Mouse (Mus musculus): Measurements from ENCODE around the gene Lrrfip2. TPM values are rescaled to one million over a fixed set of nuclear protein-coding genes. Genes with fewer than 3 reads are reported as not detected.

Lrrfip2 gene
- polyA plus RNA-seq, 1 experiment from 2014 or later: 52.8 TPM

DNA sequence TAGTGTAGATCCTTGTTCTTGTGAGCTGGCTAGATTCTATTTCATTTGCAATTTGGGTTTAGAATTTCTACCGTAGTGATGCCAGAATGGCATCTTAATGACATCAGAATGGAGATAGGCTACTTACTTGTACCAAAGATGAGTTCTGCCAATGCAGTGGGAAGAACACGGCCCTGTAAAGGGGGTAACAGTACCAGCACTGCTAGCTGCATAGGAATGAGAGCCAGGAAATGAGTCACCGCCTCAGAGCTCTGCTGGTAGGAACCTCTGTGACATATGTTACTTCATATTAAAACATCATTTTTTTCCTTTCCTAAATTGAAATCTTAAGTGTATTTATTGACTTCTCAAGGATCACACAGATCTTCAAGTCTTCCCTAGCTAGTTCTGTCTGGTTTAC lies 64.8 kb downstream of the Lrrfip2 start:
- no peaks in the 10 kb centered on the region for H3K27me3 ChIP-seq
- WGBS: 85% methylated on average over 3 of the region's 3 CpGs

DNA sequence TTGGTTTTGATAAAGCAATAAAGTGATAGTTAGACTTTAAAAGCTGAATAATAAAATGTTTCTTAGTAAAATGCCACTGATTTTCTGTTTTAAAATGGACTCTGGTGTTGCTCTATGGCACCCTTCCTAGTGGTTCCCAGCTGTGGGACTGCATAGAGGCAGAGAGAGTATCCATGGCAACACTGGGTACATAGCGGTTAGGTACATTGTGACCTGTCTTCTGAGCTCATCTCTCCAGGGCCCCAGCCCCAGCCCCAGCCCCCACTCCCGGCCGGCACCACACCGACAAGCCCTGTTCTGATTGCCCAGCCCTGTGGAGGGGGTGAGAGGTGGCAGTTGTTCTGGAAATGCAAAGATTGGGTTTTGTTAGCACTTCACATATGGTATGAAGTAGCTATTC lies 67.5 kb downstream of the Lrrfip2 start:
- no peak overlapping the region for H3K4me3 ChIP-seq (replicated peaks)
- no peak overlapping the region for H3K4me2 ChIP-seq
- peaks cover 9% of the 10 kb centered on the region for H3K4me1 ChIP-seq
- no peaks in the 10 kb centered on the region for H3K36me3 ChIP-seq (replicated peaks)
- 32% methylated on average over 4 of the region's 4 CpGs for WGBS
- H3K9ac ChIP-seq: no peak overlapping the region
- ATAC-seq (ENCODE audit: low FRiP score): peak; percentile 88
- no peaks in the 10 kb centered on the region for H3K27me3 ChIP-seq
- no peaks in the 10 kb centered on the region for H3K9me3 ChIP-seq
- no peak overlapping the region for H3K27ac ChIP-seq

More for the DNA sequence above, 64.8 kb downstream of the Lrrfip2 start:
- Histone ChIP-seq H3K4me3 (replicated peaks) (no peak overlapping the region), H3K36me3 (replicated peaks) (no peaks in the 10 kb centered on the region), H3K4me2 (no peak overlapping the region), H3K9ac (no peak overlapping the region), H3K27ac (no peak overlapping the region), H3K4me1 (peaks cover 9% of the 10 kb centered on the region), H3K9me3 (no peaks in the 10 kb centered on the region)
- no peak for ATAC-seq (ENCODE audit: low FRiP score)

DNA sequence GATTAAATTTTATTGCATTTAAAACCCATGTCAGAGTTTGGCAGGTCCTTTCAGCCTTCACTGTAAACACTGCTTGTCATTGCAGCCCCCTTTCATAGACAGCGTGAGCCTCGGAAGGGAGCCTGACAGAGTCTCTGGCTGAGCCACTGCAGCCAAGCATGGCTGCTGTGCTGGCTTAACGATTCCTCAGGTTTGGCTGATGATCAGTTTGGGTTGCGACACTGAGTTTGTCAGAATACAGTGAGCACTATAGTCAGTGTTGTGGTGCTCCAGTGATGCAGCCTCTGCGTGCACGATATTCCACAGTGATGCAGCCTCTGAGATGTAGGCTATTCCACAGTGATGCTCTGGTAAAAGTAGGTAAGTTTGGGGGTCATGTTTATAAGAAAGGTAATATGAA lies 69.5 kb downstream of the Lrrfip2 start:
- Histone ChIP-seq H3K27ac (no peak overlapping the region), H3K9me3 (no peaks in the 10 kb centered on the region), H3K9ac (no peak overlapping the region), H3K4me1 (peaks cover 9% of the 10 kb centered on the region), H3K4me2 (no peak overlapping the region), H3K27me3 (no peaks in the 10 kb centered on the region), H3K4me3 (replicated peaks) (no peak overlapping the region), H3K36me3 (replicated peaks) (peaks cover 5% of the 10 kb centered on the region; the same call in 1 of the 2 replicates)
- no peak for ATAC-seq (ENCODE audit: low FRiP score)
- WGBS: 70% methylated on average over 6 of the region's 6 CpGs

DNA sequence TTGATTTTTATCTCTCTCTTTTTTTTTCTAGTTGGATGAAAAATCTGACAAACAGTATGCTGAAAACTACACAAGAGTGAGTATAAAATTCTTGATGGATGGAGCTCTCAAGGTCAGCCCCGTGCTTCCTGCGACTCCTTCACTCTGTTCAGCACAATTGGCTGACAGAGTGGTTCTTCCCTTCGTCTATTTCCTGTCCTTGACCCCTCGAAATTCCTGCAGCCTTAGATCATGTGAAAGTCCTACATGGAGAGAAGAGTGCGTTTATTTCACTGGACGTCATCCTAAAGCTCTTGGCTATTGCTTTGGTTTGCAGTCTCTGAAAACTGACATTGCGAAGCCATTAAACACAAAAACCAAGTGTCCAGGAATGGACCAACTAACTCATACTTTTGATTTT lies 71.3 kb downstream of the Lrrfip2 start:
- no peak for ATAC-seq (ENCODE audit: low FRiP score)
- Histone ChIP-seq H3K27me3 (no peaks in the 10 kb centered on the region), H3K4me2 (no peak overlapping the region), H3K9me3 (no peaks in the 10 kb centered on the region), H3K4me3 (replicated peaks) (no peak overlapping the region), H3K4me1 (peaks cover 9% of the 10 kb centered on the region), H3K27ac (no peak overlapping the region), H3K36me3 (replicated peaks) (peaks cover 5% of the 10 kb centered on the region; the same call in 1 of the 2 replicates), H3K9ac (no peak overlapping the region)
- WGBS: 93% methylated on average over 7 of the region's 7 CpGs

DNA sequence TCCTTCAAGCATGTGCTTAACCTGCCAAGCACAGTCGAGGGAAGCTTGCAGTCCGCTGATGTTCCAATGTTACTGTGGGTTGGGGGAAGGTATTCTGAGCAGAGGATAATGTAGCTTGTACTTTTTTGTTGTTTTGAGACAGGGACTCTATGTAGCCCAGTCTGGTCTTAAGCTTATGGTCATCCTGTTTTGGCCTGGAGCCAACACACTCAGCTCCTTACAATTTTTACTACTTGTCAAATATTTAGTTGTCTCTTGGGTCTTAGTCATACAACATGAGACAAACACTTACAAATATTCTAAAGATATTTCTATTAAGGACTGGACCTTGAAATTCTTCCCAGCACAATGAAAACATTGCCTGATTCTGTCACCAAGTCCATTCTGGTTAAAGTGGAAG lies 75.8 kb downstream of the Lrrfip2 start:
- WGBS: 93% methylated on average over 2 of the region's 2 CpGs
- H3K27me3 ChIP-seq: no peaks in the 10 kb centered on the region
- no peak overlapping the region for H3K4me2 ChIP-seq
- peaks cover 5% of the 10 kb centered on the region; the same call in 1 of the 2 replicates for H3K36me3 ChIP-seq (replicated peaks)
- H3K4me3 ChIP-seq (replicated peaks): no peak overlapping the region
- H3K4me1 ChIP-seq: no peaks in the 10 kb centered on the region
- H3K9me3 ChIP-seq: no peaks in the 10 kb centered on the region
- H3K9ac ChIP-seq: no peak overlapping the region
- no peak overlapping the region for H3K27ac ChIP-seq
- ATAC-seq (ENCODE audit: low FRiP score): no peak

DNA sequence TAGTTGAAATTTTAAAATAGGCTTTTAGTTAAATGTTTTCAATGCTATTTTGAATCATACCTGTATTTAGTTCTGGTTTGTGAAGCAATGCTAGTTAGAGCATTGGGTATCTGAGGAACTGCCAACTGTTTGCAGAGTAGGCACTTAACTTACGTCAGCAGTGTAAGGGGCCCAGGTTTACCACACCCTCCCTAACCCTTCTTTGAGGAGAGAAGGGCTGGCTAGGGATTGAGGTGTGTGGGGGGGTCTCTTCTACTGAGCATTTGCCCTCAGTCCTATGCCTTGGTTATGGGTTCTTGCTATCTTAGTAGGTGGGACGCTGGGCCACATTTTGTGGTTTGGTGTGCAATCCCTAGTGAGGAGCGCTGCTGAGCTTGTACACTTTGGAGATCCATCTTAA lies 79.7 kb downstream of the Lrrfip2 start:
- H3K4me1 ChIP-seq: no peaks in the 10 kb centered on the region
- no peak overlapping the region for H3K27ac ChIP-seq
- no peak overlapping the region for H3K9ac ChIP-seq
- no peaks in the 10 kb centered on the region for H3K9me3 ChIP-seq
- 97% methylated on average over 3 of the region's 3 CpGs for WGBS
- H3K4me2 ChIP-seq: no peak overlapping the region
- H3K27me3 ChIP-seq: no peaks in the 10 kb centered on the region
- no peak for ATAC-seq (ENCODE audit: low FRiP score)
- H3K36me3 ChIP-seq (replicated peaks): no peaks in the 10 kb centered on the region; the same call in 1 of the 2 replicates
- no peak overlapping the region for H3K4me3 ChIP-seq (replicated peaks)

DNA sequence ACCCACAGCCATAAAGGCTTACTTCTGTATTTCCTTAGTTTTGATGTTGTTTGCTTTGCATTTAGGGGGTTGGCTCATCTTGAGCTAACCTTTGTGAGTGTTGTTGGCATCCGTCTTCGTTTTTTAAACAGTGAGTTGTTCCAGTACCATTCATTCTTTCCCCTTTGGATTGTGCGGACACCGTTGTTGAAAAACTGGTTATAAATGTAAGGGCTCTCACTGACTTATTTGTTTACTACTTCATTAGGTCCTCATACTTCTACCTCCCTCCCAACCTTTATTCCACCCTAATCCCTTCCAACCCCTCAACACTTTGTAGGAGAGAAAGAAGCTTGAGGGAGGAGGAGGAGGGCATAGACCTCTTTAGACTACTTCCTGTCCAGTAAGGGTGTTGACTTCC lies 80.3 kb downstream of the Lrrfip2 start:
- no peak overlapping the region for H3K9ac ChIP-seq
- H3K27me3 ChIP-seq: no peaks in the 10 kb centered on the region
- no peaks in the 10 kb centered on the region for H3K9me3 ChIP-seq
- H3K27ac ChIP-seq: no peak overlapping the region
- no peak overlapping the region for H3K4me3 ChIP-seq (replicated peaks)
- no peaks in the 10 kb centered on the region for H3K4me1 ChIP-seq
- H3K4me2 ChIP-seq: no peak overlapping the region
- H3K36me3 ChIP-seq (replicated peaks): no peaks in the 10 kb centered on the region; the same call in 1 of the 2 replicates
- WGBS: 97% methylated on average over 4 of the region's 4 CpGs
- no peak for ATAC-seq (ENCODE audit: low FRiP score)

DNA sequence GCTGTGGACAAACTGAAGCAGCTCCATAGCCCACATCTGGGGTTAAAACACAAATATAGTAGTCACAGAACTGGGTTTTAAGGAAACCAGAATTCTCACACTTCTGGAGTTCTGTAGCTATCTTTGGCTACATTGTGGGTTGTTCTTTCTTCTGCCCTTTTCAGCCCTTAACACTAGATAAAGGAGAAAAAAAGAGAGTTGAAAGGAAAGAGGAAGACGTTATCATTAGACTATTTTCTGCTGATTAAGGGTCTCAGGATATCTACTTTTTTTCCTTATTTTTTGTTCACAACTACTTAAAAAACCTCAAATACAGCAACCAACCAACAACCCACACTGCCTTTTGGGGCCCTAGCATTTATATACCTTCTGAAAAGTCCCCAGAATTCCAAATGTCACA lies 80.9 kb downstream of the Lrrfip2 start:
- Histone ChIP-seq H3K4me2 (no peak overlapping the region), H3K27me3 (no peaks in the 10 kb centered on the region), H3K9ac (no peak overlapping the region), H3K4me3 (replicated peaks) (no peak overlapping the region), H3K27ac (no peak overlapping the region), H3K36me3 (replicated peaks) (no peaks in the 10 kb centered on the region; the same call in 1 of the 2 replicates), H3K4me1 (no peaks in the 10 kb centered on the region), H3K9me3 (no peaks in the 10 kb centered on the region)
- WGBS: 92% methylated on average over 1 of the region's 1 CpGs
- no peak for ATAC-seq (ENCODE audit: low FRiP score)

DNA sequence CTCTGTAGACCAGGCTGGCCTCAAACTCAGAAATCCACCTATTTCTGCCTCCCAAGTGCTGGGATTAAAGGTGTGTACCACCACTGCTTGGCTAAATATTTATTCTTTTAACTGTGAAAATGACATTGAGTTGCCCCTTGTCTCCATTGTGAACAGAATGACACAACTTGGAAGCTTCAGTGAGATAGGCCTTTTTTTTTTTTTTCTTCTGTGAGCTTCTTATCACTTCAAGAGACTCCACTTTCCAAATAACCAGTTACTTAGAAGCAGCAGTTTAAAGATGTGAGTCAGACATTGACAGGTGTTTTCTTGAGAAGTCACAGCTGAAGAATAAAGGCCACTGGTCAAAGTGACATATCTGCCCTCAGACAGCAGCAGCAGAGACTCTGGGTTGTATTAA lies 82.8 kb downstream of the Lrrfip2 start:
- Histone ChIP-seq H3K4me2 (no peak overlapping the region), H3K27me3 (no peaks in the 10 kb centered on the region), H3K27ac (no peak overlapping the region), H3K9ac (no peak overlapping the region), H3K36me3 (replicated peaks) (no peaks in the 10 kb centered on the region; the same call in 1 of the 2 replicates), H3K9me3 (no peaks in the 10 kb centered on the region), H3K4me1 (no peaks in the 10 kb centered on the region), H3K4me3 (replicated peaks) (no peak overlapping the region)
- ATAC-seq (ENCODE audit: low FRiP score): no peak

DNA sequence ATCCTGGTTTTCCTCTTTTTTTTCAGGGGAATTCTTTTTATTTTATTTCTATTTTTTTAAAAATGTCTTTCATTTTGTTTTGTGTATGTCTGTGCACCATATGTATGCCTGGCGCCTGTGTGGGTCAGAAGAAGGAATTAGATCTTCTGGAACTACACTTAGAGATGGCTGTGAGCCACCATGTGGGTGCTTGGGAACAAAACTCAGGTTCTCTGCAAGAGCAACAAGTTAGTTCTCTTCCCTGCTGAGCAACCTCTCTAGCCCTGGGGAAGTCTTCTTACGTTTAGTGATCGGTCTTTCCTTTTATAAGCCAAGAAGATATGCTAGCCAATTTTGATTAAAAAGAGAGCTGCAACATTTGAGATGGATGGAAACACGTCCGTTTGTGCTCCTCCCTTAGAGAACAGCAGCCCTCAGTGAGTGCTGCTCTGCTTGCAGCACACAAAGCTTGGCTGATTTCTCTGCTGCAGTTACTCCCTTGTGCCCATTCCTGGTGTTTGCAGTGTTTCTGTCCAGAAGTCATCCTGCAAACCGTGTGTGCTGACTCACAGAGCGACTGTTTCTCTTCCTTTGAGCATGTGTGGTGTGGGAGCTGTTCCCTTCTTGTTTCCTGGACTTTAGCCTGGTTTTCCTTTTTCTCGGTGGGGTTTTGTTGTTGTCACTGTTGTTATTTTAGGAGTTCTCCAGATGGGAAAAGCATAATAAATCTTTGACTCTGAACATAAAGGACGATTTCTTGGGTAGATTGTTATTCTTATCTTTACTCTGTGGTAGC lies 87.4 kb downstream of the Lrrfip2 start:
- H3K9me3 ChIP-seq: no peaks in the 10 kb centered on the region
- no peaks in the 10 kb centered on the region; the same call in none of the 2 replicates for H3K36me3 ChIP-seq (replicated peaks)
- no peak overlapping the region for H3K4me3 ChIP-seq (replicated peaks)
- H3K4me2 ChIP-seq: no peak overlapping the region
- no peaks in the 10 kb centered on the region for H3K4me1 ChIP-seq
- WGBS: 86% methylated on average over 9 of the region's 9 CpGs
- no peak for ATAC-seq (ENCODE audit: low FRiP score)
- no peak overlapping the region for H3K27ac ChIP-seq
- no peak overlapping the region for H3K9ac ChIP-seq
- H3K27me3 ChIP-seq: no peaks in the 10 kb centered on the region

DNA sequence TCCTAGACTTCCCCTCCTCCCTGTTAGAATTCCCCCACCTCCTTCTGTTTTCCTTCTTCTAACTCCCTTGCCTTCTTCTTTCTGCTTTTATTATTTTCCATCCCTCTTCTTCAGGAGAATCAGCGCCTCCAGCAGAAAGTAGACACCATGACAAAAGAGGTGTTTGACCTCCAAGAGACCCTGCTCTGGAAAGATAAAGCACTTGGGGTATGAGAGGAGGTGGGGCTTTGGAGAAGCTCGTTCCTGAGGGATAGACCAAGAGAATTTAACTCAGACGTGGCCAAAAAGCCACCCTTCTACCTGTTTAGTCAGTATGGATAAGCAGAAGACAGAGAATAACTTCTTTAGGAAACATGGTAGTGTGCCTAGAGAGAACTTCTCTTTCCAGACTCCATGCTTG lies 90.3 kb downstream of the Lrrfip2 start:
- no peak for ATAC-seq (ENCODE audit: low FRiP score)
- Histone ChIP-seq H3K4me3 (replicated peaks) (no peak overlapping the region), H3K4me2 (no peak overlapping the region), H3K9me3 (no peaks in the 10 kb centered on the region), H3K4me1 (no peaks in the 10 kb centered on the region), H3K27me3 (no peaks in the 10 kb centered on the region), H3K9ac (no peak overlapping the region), H3K27ac (no peak overlapping the region), H3K36me3 (replicated peaks) (no peaks in the 10 kb centered on the region; the same call in none of the 2 replicates)
- 59% methylated on average over 3 of the region's 3 CpGs for WGBS

DNA sequence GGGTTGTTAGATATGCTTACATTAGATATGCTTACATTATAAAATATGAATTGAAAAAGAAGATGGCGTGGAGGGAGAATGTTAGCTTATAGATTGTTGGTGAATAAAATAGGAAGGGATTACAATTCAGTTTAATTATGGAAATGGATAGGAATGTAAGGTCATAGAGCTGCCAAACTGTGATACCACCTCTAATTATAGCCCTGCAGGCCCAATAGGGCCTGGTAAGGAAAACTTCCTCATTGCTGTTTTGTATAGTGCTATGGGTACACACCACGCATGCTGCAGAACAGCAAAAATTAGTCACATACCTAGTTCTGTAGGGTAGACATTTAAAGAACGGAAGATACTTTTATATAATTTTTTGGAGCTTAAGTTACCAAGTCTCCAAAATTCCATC lies 90.8 kb downstream of the Lrrfip2 start:
- Histone ChIP-seq H3K9me3 (no peaks in the 10 kb centered on the region), H3K4me3 (replicated peaks) (no peak overlapping the region), H3K9ac (no peak overlapping the region), H3K4me1 (no peaks in the 10 kb centered on the region), H3K4me2 (no peak overlapping the region), H3K27me3 (no peaks in the 10 kb centered on the region), H3K27ac (no peak overlapping the region), H3K36me3 (replicated peaks) (no peaks in the 10 kb centered on the region; the same call in none of the 2 replicates)
- no peak for ATAC-seq (ENCODE audit: low FRiP score)
- WGBS: 95% methylated on average over 3 of the region's 3 CpGs

DNA sequence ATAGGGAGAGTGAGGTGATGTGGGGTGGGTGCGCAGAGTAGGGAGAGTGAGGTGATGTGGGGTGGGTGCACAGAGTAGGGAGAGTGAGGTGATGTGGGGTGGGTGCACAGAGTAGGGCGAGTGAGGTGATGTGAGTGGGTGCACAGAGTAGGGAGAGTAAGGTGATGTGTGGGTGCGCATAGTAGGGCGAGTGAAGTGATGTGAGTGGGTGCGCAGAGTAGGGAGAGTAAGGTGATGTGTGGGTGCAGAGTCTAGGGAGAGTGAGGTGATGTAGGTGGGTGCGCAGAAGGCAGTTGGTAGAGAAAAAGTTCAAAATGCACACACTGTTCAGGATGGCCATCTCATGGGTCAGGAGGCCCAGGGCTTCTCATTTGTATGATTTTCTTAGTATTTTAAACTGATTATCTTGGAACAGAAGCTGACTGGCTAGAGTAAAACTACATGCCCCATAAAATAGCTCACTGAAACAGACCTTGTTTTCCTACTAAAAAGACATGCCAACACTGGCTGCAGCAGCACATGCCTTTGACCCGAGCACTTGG lies 91.8 kb downstream of the Lrrfip2 start:
- H3K4me2 ChIP-seq: no peak overlapping the region
- no peak overlapping the region for H3K4me3 ChIP-seq (replicated peaks)
- H3K36me3 ChIP-seq (replicated peaks): no peaks in the 10 kb centered on the region; the same call in none of the 2 replicates
- 93% methylated on average over 7 of the region's 7 CpGs for WGBS
- ATAC-seq (ENCODE audit: low FRiP score): no peak
- H3K4me1 ChIP-seq: no peaks in the 10 kb centered on the region
- no peak overlapping the region for H3K9ac ChIP-seq
- H3K27me3 ChIP-seq: no peaks in the 10 kb centered on the region
- no peaks in the 10 kb centered on the region for H3K9me3 ChIP-seq
- H3K27ac ChIP-seq: no peak overlapping the region
